Mouse (Mus musculus) olfactory bulb, adult 2 months (tissue): Measurements from ENCODE around the gene Cdk9.

ENCODE experiments used
- CTCF ChIP-seq: fragments of 200-500 bp; IDR thresholded peaks from 2 replicates; pipeline ENCODE4 v1.5.1; 2012; ENCODE audit warnings: low read depth, mild to moderate bottlenecking, low read length, moderate library complexity; ENCODE audit not compliant: insufficient read depth
- POLR2A ChIP-seq: fragments of 200-500 bp; IDR thresholded peaks from 2 replicates; pipeline ENCODE4 v1.6.1; 2012; ENCODE audit warnings: mild to moderate bottlenecking, low read depth, low read length, moderate library complexity; ENCODE audit not compliant: insufficient read depth

DNA sequence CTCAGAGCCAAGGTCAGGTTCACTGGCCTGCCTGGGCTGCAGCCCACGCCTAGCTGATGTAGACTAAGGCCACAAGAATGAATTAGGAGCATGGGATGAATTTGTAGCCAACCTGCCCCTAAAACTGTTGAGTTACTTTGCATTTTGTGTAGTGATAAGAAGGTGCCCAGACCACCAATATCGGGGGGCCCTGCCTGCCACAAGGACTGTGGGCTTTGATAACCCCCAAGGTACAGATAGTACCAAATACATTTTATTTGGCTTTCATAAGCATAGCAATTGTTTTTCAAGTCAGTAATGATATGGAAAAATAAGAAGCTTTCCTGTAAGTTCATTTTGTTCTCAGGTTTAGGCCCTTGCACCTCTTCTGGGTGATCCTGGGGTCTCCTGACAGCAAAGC is 54.0 kb downstream of the Cdk9 start:
- TF ChIP-seq CTCF (no peak), POLR2A (no peak)
